Mouse (Mus musculus) layer of hippocampus, adult 2 months (tissue): ENCODE data around the gene Cbfa2t3. TPM values are rescaled to one million over a fixed set of nuclear protein-coding genes. Genes with fewer than 3 reads are reported as not detected.

Experiments
- DNase-seq, 2 experiments: peaks; one replicate each; pipeline ENCODE4 v3.0.0; 2022; ENCODE audit warnings: low spot score in 2 of 2
- H3K27ac ChIP-seq: fragments of 200-600 bp; 2 replicates; pipeline ENCODE4 v1.8.1; 2022
- H3K4me3 ChIP-seq: fragments of 200-600 bp; 2 replicates; pipeline ENCODE4 v1.8.1; 2022; ENCODE audit warnings: mild to moderate bottlenecking
- CTCF ChIP-seq: fragments of 200-600 bp; conservative IDR thresholded peaks from 2 replicates; pipeline ENCODE4 v1.8.1; 2022; ENCODE audit warnings: antibody characterized with exemption, mild to moderate bottlenecking, moderate library complexity
- long read RNA-seq, 2 experiments: library from polyadenylated mRNA; stranded (forward); transcript quantifications; one replicate each; pipeline ENCODE4 v2.0.0; 2021; ENCODE audit warnings: borderline mapping rate in 2 of 2
- total RNA-seq, 2 experiments: library from RNA; stranded (reverse); gene quantifications; 2 replicates each; pipeline ENCODE4 v1.2.3; 2021

The Cbfa2t3 gene
- 10 to 100 TPM; 38.0 to 49.8 TPM for total RNA-seq
- long read RNA-seq, experiment 1, transcript Cbfa2t3-202 (12 exons, 2,867 nt) = major isoform, 14 of 66 reads
- long read RNA-seq, experiment 1, transcript Cbfa2t3-201 (11 exons, 3,161 nt) = minor isoform, 9 of 66 reads
- long read RNA-seq, experiment 1, partial matches to known transcripts = 19 of 66 reads
- long read RNA-seq, experiment 1, other reads (novel, unspliced or antisense) = 24 of 66 reads
- long read RNA-seq, experiment 2, transcript Cbfa2t3-202 (12 exons, 2,867 nt) = major isoform, 16 of 57 reads
- long read RNA-seq, experiment 2, partial matches to known transcripts = 19 of 57 reads
- long read RNA-seq, experiment 2, other reads (novel, unspliced or antisense) = 18 of 57 reads

DNA sequence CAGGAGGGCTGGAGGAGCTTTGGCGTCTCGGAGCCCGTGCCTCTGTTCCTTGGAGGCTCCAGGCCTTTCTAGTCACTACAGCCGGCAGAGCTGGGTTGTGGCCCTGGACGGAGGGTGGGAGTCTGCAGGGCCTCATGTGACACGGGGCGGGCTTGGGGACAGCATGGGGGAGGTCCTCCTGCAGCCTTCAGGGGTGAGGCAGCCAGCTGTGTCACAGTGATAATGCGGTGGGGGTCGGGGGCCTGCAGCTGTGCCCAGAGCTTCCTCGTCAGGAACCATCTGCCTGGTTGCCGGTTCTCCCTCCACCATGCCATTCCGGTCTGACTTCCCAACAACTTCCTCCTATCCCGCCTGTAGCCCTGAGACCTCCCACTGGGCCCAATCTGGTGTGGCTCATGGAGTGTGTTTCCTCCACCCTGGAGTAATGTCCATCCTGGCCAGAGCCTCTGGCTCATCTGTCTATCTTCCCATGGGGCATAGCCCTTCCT, at the start of gene Cbfa2t3:
Cbfa2t3 (minus strand) TSS at position 105 of the 488 bp plus-strand sequence.
- DNase-seq = no peak
- H3K4me3 ChIP-seq = no peak within 1 kb of the TSS
- no peak for TF ChIP-seq CTCF
- no peak within 1 kb of the TSS for H3K27ac ChIP-seq

- no peak for TF ChIP-seq CTCF
These were observed 48.9 kb upstream of the Cbfa2t3 start for GRCm38 (mm10) chr8:122747825-122748224.

GRCm38 (mm10) chr8:122746439-122746838, 47.5 kb upstream of the Cbfa2t3 start:
- DNase-seq = no peak
- H3K27ac ChIP-seq = peak overlapping the region; percentile 67; the same call in 1 of the 2 replicates
- no peak overlapping the region for H3K4me3 ChIP-seq
- no peak for TF ChIP-seq CTCF

More at GRCm38 (mm10) chr8:122747825-122748224, 48.9 kb upstream of the Cbfa2t3 start:
- Histone ChIP-seq H3K27ac (no peak overlapping the region), H3K4me3 (no peak overlapping the region)
- no peak for DNase-seq

- TF ChIP-seq CTCF = no peak
- no peak overlapping the region; the same call in 1 of the 2 replicates for H3K4me3 ChIP-seq
- DNase-seq = no peak
- peak overlapping the region; percentile 67 for H3K27ac ChIP-seq
These were observed 46.9 kb upstream of the Cbfa2t3 start for GRCm38 (mm10) chr8:122745750-122746275.

- Histone ChIP-seq H3K4me3 (no peak overlapping the region; the same call in 1 of the 2 replicates), H3K27ac (peak overlapping the region; percentile 67)
- DNase-seq = no peak
- TF ChIP-seq CTCF = no peak
These were observed 46.3 kb upstream of the Cbfa2t3 start for GRCm38 (mm10) chr8:122745022-122745749.

- no peak for DNase-seq
- Histone ChIP-seq H3K27ac (peak overlapping the region; percentile 18; the same call in 1 of the 2 replicates), H3K4me3 (no peak overlapping the region)
- TF ChIP-seq CTCF = no peak
These were observed 43.6 kb upstream of the Cbfa2t3 start for GRCm38 (mm10) chr8:122742471-122742870.

GRCm38 (mm10) chr8:122739102-122739725, 40.3 kb upstream of the Cbfa2t3 start:
- peak overlapping the region; percentile 3; the same call in 1 of the 2 replicates for H3K27ac ChIP-seq
- H3K4me3 ChIP-seq = no peak overlapping the region
- no peak for DNase-seq
- no peak for TF ChIP-seq CTCF

GRCm38 (mm10) chr8:122737886-122738285, 39.0 kb upstream of the Cbfa2t3 start:
- TF ChIP-seq CTCF = no peak
- H3K4me3 ChIP-seq = no peak overlapping the region
- peak overlapping the region; percentile 43; the same call in 1 of the 2 replicates for H3K27ac ChIP-seq
- no peak for DNase-seq

GRCm38 (mm10) chr8:122737071-122737470, 38.2 kb upstream of the Cbfa2t3 start:
- H3K27ac ChIP-seq = no peak overlapping the region
- no peak for DNase-seq
- no peak for TF ChIP-seq CTCF

DNA sequence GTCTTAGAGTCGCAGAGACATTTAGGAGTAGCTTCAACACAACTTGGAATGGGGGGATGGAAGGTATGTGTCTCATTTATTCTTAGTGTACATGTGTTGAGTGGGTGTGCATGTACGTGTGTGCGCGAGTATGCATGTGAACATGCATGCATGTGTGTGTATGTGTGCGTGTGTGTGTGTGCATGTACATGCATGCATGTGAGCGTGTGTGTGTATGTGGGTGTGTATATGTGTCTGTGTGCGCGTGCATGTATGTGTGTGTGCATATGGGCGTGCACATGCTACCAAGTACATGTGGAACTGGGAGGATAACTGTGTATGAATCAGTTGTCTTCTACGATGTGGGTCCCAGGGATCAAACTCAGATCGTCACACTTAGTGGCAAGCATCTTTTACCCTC, 37.7 kb upstream of the Cbfa2t3 start:
- TF ChIP-seq CTCF = no peak
- Histone ChIP-seq H3K27ac (no peak overlapping the region), H3K4me3 (no peak overlapping the region)
- no peak for DNase-seq

More at GRCm38 (mm10) chr8:122737071-122737470, 38.2 kb upstream of the Cbfa2t3 start:
- no peak overlapping the region for H3K4me3 ChIP-seq

DNA sequence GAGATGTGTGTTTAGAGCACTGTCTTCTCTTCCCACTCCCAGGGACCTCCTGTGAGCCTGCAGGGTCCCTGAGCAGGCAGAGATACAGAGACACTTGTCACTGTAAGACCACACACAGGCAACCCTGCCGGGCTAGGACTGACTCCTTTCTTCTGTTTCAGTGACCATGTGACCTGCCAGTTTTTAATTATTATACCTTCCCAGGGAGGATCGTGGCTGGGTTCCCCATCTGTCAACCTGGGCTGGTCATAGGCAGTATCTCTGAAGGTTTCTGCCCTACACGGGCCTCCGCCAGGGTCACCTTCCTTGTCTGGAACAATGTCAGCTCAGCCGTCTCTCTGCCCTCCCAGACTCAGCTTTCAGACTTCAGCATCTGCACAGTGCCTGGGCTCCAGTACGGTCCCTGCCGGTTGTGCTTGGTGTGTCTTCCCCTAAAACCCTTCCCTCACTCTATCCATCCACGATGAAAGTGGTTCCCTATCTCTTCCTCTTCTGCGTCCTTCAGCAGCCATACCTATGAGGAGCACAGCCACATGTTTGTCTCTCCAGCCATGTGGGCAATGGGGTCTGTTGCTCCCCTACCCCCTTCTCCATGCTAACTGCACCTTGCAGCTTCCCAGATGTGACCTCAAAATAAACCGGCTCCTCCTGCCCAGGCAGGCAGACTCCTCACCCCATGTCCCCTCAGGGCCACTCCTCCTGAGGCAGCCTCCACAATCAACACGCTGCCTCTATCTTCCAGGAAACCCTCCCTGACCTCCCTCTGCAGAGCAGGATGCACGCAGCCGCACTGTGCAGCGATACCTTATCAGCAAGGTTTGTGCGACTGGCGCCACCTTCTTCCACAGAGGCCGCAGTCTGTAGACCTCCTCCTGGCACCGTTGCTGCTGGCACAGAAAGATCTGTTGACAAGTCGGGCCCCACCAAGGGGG, 36.9 kb upstream of the Cbfa2t3 start:
- Histone ChIP-seq H3K27ac (peak overlapping the region; percentile 51; the same call in 1 of the 2 replicates), H3K4me3 (no peak overlapping the region)
- DNase-seq = no peak
- TF ChIP-seq CTCF = no peak
